Mouse (Mus musculus) cerebellum, adult 9-11 months (tissue): Measurements from ENCODE around the gene Fmnl2.

Source experiments
- DNase-seq: peaks from one replicate; pipeline ENCODE4 v3.0.0; 2022

The Fmnl2 gene

DNA sequence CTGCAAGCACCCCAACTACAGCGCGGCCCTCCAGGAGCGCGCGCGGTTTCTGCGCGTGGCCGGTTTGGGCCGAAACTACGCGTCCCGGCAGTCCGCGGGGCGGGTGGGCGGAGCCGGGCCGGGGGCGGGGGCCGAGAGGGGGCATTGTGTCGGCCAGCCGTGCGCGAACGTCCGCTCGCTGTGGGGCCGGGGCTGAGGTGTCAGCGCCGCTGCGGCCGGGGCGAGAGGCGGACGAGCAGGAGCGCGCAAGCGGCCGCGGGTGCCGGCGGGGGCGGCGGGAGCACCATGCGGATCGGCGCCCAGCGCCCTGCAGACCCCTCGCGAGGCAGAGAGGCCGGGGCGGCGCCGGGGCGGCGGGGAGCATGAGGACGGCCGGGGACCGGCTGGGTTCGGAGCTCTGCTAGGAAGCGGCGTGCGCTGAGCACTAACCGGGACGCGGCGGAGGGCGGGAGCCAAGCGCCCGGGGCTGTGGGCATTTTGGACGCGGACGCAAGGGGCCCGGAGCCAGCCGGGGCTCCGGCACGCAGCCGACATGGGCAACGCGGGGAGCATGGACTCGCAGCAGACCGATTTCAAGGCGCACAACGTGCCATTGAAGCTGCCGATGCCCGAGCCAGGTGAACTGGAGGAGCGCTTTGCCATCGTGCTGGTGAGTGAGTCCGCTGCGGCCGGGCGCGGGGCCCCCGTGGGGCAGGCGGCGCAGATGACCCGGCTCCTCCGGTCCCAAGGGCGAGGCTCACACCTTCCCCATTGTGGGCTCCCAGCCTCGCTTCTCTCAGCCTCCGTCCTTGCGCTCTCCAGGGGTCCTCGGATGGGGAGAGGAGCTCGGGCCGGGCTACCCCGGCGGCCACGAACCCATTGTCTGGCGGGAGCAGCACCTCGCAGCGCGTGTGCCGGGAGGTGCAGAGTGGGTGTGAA, at the start of gene Fmnl2:
Fmnl2 (plus strand) TSS at position 250 of the 918 bp plus-strand sequence.
- peak; percentile 84 for DNase-seq

DNA sequence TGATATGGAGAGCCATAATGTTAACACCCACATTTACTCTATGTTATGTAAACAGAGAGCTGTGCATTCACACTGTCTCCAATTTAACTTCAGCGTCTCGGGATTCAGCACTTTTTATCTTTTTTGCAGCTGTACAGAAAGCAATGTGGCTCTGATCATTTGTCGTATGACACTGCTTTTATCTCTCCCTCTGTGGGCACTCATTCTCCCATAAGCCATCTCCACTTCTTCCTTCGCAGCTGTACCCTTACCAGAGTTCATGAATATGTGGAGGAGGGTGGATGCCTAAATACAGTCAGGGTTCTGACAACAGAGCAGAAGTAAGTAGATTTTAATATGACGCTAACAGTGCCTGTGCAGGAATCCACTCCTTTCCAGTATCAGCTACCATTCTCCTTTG, 47.7 kb upstream of the Fmnl2 start:
- no peak for DNase-seq

GRCm38 (mm10) chr2:52811691-52812090, 46.0 kb upstream of the Fmnl2 start:
- no peak for DNase-seq

DNA sequence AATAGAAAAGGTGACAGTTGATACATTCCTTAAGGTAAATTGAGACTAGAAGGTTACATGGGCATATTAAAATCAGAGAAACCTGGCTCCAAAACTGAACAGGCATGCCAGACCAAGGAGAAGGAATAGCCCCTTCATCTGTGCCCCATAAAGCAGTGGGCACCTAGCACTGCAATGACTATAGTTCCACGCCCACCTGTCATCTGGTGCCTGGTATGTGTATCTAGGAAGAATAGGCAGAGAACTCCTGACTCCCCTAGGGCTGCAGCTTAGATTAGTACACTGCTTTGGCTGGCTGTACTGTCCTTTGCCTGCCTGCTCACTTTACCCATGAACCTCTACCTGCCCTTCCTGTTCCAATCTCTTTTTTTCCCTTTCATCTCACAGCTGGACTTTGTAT, 40.3 kb upstream of the Fmnl2 start:
- DNase-seq, result no peak

GRCm38 (mm10) chr2:52818944-52819343, 38.7 kb upstream of the Fmnl2 start:
- DNase-seq, result no peak

GRCm38 (mm10) chr2:52822214-52822613, 35.4 kb upstream of the Fmnl2 start:
- no peak for DNase-seq

DNA sequence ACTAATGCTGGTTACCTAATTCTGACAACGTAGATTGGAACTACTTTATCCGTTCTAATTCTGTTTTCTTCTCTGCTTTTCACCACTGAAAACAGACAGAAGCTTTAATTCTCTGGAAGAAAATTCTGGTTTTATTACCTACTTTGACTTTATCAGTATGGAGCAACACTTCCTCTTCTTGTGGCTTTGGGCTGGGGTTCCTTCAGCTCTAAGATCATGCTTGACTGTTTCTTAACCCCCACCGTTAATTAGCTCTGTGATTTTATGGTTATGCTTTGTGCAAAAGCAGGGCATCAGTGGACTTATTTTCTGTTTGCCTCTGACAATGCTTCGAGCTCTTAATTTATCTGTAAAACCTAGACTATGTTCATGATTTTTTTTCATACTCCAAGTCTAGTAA, 29.6 kb upstream of the Fmnl2 start:
- DNase-seq, result no peak

DNA sequence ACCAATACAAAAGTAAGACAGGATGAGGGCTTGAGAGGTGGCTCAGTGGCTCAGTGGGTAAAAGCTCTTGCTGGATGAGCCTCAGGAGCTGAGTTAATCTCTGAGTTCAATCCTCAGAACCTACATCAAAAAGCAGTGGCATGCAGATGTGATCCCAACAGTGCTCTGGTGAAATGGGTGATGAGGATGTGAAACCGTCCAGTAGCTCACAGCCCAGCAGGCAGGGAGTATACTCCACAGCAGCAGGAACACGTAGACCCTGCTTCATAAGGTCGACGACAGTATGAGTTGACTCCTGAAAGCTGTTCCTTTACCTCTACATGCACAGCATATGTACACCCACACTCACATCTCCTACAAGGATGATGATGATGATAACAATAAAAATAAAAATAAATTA, 27.1 kb upstream of the Fmnl2 start:
- no peak for DNase-seq

- no peak for DNase-seq
These were observed 26.1 kb upstream of the Fmnl2 start for GRCm38 (mm10) chr2:52831585-52831984.

GRCm38 (mm10) chr2:52835726-52836125, 21.9 kb upstream of the Fmnl2 start:
- DNase-seq, result no peak

DNA sequence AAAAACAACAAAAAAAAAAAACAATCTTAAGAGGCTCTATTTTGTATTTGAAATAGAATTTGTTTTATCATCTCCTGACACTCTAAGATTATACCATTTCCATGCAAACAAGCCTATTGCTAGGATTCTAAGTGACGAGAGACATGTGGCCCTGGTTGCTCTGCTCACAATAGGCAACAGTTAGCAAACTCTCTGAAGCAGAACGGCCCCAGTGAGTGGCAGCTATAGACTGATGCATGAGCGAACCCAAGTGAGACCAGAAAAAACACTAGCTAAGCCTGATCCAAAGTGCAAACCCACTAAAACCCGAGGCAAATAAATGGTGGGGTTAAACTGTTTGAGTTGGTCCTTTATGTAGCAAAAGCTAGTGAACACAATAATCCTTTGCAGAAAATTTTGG, 18.6 kb upstream of the Fmnl2 start:
- DNase-seq, result no peak

GRCm38 (mm10) chr2:52839868-52840267, 17.8 kb upstream of the Fmnl2 start:
- no peak for DNase-seq

DNA sequence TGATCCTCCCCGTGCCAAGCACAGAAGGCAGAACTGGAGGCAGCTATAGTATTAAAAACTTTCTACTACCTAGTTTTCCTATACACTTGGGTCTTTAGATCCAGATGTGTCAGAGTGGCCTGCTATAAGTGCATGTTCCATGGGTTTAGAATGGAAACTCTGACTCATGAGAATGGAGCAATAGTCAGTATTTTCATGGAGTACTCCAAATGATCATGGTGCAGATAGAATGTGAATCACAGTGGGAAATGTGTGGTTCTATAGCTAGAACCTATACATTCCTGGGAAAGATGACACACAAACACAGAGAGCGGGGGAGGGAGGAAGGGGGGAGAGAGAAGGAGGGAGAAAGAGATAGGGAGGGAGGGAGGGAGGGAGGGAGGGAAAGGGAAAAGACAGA, 13.8 kb upstream of the Fmnl2 start:
- DNase-seq, result no peak

GRCm38 (mm10) chr2:52844936-52845752, 12.5 kb upstream of the Fmnl2 start:
- no peak for DNase-seq

GRCm38 (mm10) chr2:52846506-52846905, 11.2 kb upstream of the Fmnl2 start:
- no peak for DNase-seq

GRCm38 (mm10) chr2:52849092-52849491, 8.6 kb upstream of the Fmnl2 start:
- DNase-seq, result no peak

GRCm38 (mm10) chr2:52858529-52859465, 1.1 kb downstream of the Fmnl2 start:
- peak; percentile 70 for DNase-seq

DNA sequence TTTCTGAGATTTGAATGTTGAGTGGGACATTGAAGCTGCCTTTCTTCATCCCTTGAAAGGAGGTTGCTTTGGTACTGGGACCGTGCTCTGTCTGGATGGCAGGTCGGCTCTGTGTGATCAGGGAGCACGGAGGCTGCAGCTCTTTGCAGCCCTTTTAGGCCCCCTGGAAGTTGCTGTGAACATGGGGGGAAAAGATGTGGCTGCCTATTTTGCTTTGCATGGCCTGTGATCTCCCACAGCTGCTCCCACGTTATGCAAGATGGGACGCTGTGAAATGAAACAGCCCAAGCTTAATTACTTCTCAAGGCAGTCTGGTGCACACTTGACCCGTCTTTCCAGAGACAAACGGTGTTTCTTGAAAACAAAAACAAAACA, 1.8 kb downstream of the Fmnl2 start:
- DNase-seq, result no peak

DNA sequence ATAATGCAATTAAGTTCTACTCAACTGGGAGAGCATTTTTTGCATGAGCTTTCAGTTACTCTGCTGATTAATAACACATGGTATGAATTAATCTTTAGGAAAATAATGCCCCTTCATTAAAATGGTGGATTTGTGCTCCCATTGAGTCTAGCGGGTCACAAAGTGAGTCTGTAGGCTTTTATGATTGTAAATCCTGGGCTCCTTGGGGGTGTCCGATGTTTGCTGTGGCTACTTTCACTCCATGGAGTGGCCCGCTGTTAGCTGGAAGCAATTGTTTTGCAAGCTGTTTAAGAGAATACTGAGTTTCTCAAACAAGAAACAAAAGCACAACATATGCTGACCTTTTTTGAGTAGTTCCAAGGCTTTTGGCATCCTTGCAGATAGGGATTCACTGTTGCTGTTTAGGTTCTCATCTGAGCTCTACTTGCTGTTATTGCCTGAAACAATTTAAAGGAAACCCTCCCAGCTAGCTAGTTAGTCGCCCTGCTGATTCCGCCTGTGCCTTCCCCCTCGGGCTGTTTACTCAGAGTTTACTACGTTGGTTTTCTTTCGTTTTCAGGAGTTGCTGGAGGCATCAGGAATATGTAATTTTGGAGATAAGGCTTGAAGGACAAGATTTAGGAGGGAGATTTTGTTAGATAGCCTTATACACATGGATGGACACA, 2.6 kb downstream of the Fmnl2 start:
- no peak for DNase-seq

DNA sequence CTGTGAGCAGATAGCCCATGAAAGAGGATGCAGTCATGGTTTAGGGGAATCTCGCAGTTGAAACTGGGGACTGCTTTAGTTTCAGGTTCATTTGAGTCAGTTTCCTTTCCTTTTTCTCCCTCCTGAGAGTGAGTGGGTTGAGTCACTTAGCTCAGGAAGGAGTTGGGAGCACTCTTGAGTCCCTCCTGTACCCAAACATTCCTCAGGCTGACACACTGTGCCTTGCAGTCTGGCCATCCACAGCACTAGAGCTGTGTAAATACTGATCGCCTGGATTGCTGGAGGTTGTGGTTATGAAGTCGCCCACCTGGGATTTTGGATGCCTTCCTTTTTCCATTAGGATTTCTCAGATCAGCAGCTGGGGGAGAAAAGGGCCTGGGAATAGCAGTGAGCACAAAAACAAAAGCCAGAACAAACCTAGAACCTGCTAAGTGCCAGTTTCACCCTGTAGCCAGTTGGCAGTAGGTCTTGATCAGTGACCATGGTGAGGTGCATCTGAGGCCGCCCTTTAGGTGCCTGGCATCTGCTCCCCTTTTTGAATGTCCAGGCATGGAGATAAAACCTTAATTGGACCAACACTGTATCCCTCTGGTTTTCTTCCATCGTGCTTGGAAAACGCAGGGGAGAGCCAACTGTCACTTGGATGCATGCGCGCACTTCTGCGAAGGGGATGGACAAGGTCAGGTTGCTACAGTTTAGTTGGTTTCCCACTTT, 4.5 kb downstream of the Fmnl2 start:
- DNase-seq, result peak; percentile 57

GRCm38 (mm10) chr2:52862760-52863124, 5.1 kb downstream of the Fmnl2 start:
- DNase-seq, result no peak

GRCm38 (mm10) chr2:52864635-52865034, 7.0 kb downstream of the Fmnl2 start:
- DNase-seq, result no peak
